Mouse (Mus musculus) kidney, postnatal 25 days (tissue): Measurements from ENCODE around the gene Fbxl16.
"Not testable (repeated sequence)": the region's sequence is repeated elsewhere in the genome, so short reads cannot be mapped to it uniquely, and the experiment has no call there.

ENCODE experiments used
- DNase-seq, 2 experiments: peaks; one replicate each; pipeline ENCODE4 v3.0.0; 2021; ENCODE audit warnings: mixed read lengths in 2 of 2

Gene Fbxl16

DNA sequence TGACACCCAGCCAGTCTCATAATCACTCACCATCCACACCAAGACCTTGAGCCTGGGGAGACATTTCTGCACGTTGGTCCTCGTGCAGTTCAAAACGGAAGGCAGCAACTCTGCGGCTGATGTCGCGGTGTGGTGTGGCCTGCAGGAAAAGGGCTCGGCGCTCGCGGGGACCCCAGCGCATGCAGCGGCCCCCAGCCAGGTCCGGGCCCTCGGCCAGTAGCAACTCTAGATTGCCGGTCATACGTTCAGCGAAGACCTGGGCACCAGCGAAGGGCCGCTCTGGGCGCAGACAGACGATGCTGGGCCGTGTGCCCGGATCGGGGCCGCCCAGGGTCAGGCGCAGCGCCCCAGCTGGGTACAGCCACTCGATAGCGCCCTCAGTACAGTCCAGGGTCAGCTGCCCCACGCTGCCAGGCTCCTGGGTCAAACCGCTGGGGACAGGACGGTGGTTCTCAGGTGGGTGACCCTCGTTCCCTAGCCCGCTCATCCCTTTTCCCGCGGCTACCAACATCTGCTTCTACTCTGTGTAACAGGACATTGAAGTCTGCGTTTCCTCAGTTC is 12.6 kb upstream of the Fbxl16 start:
- peak; percentile 35 to 76 for DNase-seq

DNA sequence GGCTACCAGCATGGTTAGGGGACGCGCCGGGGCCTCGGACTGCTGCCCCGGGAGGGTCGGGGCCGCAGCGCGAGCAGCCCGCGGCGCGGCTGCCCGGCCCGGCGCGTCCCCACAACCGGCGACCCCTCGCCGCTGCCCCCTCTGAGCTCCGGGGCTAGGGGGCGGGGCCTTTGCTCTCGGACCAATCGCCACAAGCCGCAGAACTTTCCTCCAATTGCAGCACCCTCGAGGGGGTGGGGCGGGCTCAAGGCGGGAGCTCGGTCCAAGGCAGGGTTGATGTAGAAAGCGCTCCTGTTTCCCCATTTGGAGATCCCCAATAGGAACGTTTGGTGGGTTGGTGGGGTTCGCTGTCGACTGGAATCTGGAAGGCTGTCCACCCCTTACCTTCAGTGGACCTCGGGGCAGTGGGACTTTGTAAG is 11.9 kb upstream of the Fbxl16 start, which contains the start of gene Metrn:
Gene Metrn, minus strand, starts transcription at position 186 of the 419 bp plus-strand sequence.
- DNase-seq, result peak; percentile 94 to 96

DNA sequence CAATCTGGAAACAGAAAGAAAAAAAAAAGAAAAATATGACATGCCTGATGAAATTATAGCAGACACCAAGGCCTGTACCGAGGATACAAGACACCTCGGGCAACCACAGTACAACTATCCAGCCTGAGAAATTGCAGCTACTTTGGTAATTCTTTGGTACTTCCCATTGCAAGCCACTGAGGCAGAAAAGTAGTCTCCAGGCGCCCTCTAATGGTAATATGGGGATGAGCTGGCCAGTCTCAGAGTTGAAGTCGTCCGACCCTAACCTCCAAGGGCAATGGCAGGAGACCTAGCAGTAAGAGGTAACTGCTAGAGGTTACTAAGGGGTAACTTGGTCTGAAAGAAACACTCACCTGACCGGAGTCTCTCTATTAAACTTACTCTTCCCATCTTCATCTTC is 7.9 kb upstream of the Fbxl16 start:
- peak; percentile 77 to 78 for DNase-seq

DNA sequence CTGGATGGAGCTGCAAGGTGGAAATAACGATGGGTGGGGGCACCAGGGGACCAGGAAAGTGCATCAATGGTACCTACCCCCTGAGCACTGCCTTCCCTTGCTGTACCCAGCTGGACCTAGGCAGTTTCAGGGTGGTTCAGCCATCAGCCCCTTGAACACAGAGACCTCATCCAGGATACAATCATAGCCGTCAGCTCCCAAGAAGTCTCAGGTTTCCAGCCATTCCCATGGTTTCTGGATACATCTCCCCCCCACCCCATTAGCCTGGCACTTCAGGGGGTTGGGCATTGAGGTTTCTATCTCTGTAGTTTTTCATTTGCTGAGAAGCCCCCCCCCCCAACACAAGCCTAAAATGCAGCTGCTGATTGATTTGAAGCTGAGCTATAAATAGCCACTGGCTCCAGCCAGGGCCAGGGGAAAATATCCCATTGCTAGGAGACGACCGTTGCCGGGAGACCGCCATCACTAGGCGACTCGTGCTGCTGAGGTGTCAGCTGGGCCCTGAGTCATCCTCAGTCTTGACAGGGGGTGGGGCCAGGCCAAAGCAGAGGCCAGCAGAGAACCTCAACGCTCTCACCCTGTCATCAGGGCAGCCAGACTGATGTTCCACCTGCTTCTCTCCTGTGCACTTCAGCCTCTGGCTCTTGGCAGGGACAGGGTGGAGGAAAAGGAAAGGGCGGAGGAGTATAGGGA is 5.9 kb upstream of the Fbxl16 start:
- no peak for DNase-seq

DNA sequence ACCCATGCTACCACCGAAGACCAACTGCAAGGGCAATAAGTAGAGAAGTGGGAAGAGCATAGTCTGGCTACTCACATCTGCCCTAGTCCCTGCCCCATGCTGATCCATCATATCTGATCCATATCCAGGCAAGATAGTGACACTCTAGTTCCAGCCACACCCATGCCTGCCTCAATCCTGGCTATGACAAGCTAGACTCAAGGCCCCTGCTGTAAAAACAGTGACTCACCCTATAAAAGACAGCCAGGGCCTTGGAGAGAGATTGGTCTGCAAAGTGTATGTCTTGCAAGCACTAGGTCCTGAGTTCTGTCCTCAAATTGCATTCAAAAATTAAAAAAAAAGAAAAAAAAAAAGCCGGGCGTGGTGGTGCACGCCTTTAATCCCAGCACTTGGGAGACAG is 2.4 kb upstream of the Fbxl16 start:
- no peak for DNase-seq

DNA sequence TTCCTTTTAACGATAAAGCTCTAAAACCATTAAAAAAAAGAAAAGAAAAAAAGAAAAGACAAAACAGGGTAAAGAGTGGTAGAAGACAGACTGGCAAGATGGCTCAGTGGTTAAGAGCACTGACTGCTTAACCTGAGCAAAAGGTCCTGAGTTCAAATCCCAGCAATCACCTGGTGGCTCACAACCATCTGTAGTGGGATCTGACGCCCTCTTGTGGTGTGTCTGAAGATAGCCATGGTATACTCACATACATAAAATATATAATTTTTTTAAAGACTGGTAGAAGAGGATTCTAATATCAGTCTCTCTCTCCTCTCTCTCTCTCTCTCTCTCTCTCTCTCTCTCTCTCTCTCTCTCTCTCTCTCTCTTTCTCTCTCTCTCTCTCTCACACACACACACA is 1.4 kb upstream of the Fbxl16 start:
- not testable (repeated sequence) for DNase-seq

DNA sequence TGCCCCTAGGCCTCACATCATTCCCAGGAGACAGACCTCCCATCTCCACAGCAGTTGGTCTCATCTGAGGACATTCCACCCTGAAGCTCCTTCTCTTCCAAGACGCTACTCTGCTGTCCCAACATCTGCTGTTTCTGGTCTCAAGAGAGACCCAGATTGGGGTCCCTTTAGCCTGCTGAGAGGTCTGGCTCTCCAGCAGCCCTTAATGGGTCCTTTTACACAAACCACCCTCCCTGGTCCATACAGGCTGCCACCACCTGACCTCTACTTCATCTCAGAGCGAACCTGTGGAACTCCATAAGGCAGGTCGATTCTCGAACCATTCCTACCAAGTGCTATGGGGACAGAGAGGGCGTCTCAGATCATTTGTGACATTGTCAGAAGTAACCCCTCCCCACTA is 857 bp upstream of the Fbxl16 start:
- DNase-seq, result no peak

DNA sequence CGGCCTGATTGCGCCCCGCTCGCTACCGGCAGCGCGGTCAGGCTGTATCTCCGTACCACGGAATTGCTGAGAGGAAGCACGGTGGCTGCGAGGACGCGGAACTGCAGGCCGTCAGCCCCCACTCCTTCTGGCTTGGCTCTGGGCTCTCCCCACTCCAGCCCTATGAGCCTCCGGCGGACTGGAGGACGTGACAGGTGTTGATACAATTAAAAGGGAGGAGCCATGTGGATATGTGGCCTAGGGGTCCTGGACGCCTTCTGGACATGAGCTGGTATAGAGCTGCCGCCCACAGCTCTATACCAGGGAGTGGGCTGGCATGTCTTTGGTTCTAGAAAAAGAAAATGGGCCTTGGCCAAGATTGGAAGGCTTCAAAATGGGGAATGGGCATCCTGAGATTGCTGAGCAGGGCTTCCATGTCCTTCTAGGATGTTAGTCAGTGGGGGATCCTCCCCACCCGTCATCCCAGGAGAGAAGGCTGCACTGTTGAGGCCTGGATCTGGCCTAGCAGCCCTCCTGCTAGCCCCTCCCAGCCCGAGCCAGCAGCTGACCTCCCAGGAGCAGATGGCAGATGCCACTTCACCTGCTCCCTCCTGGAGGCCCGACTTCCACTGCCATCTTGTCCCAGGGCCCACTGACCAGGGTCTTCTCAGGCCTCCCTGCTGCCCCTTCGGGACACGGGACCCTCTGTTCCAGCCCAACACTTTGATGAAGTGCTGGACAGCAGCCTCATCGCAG is 888 bp downstream of the Fbxl16 start:
- DNase-seq, result no peak

DNA sequence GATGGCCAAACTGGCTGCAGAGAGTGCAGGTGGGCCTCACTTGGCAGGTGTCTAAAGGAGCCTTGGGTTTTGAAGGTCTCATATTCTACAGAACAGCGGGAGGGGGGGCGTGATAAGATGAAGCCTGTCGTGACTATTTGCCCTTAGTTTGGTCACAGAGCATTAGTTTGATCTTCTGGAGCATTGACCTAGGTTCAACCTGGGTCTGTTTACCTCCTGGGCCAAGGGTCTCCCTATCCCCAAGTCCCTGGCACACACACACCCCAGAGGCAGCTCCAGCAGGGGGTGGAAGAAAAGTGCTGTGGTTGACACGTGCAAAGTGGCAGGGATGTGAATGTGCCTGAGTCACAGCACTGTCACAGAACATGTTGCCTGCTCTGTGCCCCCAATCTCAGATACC is 2.0 kb downstream of the Fbxl16 start:
- no peak for DNase-seq

DNA sequence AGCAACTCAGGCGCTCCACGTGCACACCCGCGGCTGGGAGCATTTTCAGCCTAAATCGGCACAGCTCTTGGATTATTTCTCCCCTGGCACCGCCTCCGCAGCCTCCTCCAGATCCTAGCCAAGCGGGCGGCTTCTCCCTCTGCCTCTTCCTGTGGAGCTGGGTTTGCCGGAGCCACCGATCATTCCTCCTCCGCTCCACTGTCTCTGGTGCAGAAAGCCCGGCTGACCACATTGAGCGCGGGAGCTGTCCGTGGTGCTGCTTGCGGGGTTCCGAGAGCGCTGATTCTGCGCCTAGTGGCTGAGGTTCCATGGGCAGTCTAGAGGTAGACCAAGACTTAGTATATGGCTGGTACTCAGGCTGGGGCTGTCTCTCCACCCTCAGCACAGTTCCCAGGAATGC is 4.6 kb downstream of the Fbxl16 start:
- peak; percentile 87 to 89 for DNase-seq

DNA sequence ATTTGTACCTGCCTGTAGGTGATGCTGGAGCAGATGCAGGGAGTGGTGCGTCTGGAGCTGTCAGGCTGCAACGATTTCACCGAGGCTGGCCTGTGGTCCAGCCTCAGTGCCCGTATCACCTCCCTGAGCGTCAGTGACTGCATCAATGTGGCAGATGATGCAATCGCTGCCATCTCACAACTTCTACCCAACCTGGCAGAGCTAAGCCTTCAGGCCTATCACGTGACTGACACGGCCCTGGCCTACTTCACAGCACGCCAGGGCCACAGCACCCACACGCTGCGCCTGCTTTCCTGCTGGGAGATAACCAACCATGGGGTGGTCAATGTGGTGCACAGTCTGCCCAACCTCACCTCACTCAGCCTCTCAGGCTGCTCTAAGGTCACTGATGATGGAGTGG is 8.8 kb downstream of the Fbxl16 start:
- peak in 1 of 2 experiments; percentile 26 for DNase-seq

DNA sequence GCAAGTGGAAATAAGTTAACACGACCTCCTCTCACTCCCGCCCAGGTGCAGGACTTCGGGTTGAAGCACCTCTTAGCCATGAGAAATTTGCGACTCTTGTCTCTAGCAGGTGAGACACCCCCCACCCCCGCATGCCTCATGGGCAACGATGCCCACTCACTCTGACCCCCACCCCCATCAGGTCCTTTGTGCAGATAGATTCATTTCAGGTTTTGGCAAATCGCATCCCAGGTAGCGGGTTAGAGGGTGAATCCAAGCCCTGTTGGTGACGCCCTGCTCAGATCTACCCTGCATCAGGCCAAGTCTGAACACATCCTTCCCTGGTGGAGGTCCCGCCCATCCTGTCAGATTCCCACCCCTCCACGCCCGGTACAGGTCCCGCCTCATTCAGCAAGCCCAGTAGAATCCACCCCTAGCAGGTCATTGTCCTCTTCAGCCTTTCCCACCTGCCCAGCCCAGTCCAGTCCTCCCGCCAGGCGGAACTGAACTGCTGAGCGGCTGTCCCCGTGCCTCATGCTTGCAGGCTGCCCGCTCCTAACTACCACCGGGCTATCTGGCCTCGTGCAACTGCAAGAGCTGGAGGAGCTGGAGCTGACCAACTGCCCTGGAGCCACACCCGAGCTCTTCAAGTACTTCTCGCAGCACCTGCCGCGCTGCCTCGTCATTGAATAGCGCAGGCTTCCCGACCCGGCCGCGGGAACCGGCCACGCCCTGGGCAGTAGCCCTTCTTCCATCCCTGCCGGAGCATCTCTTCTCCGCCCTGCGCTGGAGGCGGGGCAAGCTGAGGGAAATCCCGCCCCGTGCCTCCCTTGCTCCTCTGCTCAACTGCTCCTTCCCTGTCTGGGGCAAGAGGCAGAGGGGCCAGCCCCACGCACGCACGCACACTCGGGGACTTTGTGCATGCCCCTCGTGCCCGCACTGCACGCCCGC is 10.2 kb downstream of the Fbxl16 start:
- peak in 1 of 2 experiments; percentile 51 for DNase-seq

DNA sequence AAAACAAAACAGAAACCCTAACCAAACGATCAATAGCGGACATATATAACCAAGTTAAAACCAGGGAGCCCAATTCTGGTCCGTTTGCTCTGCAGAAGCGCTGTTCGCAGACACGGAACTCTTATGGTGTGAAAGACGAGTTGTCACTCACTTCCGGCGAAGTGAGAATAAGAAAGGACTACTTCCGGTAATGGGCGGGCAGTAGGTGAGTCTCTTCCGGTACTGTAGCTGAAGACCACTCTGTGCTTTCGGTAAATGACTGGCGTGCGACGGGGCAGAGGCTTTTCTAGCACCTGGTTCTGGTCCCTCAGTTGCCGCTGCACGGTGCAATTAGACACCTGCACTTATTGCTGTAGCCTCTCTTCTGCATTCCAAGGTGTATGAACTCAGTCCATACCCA is 14.6 kb downstream of the Fbxl16 start, which contains the start of gene Wdr24:
Gene Wdr24, plus strand, starts transcription at position 176 of the 400 bp plus-strand sequence.
- DNase-seq, result peak; percentile 77 to 83

DNA sequence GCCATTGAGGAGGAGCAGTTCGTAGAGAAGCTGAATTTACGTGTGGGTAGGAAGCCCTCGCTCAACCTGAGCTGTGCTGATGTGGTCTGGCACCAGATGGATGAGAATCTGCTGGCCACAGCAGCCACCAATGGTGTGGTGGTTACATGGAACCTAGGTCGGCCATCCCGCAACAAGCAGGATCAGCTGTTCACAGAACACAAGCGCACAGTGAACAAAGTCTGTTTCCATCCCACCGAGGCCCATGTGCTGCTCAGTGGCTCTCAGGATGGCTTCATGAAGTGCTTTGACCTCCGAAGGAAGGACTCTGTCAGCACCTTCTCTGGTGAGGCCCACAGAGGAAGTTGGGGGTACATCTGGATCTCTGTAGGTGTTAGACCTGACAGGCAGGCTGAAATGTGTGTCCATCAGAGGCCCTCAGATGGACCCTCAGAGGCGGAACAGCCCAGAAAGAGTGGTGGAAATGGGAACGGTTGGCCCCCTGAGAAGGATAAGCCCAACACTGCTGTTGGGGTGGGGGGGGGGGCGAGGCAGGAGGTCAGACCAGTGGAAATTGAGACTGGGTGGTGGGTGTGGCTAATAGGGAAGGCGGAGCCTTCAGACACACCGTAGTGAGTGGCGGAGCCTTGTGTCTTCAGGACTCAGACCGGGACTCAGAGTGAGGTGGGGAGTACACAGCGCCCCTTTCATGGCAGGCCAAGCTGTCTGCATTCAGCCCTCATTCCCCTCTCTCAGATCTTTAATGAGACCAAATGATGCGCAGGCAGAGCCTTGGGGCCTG is 15.7 kb downstream of the Fbxl16 start:
- peak in 1 of 2 experiments; percentile 37 for DNase-seq

DNA sequence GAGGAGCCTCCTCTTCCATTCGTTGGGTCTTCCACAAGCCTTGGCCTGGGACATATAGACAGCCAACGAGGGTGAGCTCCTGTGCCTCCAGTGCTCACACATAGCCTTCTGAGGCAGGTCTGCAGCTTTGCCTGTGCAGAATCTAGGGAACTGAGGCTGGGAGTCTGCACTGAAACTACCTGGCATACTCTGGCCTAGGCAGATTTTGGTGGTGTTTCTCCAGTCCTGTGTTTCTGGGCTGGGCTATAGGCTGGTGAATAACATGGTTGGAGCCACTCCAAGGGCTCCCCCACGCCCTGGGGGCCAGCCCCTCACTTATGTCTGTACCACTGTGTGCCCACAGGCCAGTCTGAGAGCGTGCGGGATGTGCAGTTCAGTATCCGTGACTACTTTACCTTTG is 16.4 kb downstream of the Fbxl16 start:
- DNase-seq, result no peak

DNA sequence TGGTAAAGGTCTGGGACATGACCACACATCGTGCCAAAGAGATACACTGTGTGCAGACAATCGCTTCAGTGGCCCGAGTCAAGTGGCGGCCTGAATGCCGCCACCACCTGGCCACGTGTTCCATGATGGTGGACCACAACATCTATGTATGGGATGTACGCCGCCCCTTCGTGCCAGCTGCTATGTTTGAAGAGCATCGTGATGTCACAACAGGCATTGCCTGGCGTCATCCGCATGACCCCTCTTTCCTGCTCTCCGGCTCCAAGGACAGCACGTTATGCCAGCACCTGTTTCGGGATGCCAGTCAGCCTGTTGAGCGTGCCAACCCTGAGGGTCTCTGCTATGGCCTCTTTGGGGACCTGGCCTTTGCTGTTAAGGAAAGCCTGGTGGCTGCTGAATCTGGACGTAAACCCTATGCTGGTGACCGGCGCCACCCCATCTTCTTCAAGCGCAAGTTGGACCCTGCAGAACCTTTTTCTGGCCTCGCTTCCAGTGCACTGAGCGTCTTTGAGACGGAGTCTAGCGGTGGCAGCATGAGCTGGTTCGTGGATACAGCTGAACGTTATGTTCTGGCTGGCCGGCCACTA is 17.2 kb downstream of the Fbxl16 start:
- peak in 1 of 2 experiments; percentile 44 for DNase-seq

DNA sequence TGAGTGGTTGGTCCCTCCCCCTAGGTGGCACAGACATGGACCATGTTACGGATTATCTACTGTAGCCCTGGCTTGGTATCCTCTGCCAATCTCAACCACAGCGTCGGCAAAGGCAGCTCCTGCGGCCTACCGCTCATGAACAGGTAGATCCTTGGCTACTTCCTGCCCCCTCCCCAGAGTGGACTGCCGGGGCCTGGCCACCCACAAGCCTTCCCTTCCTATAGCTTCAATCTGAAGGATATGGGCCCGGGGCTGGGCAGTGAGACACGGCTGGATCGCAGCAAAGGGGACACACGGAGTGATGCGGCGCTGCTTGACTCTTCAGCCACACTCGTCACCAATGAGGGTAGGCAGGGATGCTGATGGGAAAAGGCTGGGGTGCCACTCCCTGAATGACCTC is 18.1 kb downstream of the Fbxl16 start:
- peak in 1 of 2 experiments; percentile 40 for DNase-seq

DNA sequence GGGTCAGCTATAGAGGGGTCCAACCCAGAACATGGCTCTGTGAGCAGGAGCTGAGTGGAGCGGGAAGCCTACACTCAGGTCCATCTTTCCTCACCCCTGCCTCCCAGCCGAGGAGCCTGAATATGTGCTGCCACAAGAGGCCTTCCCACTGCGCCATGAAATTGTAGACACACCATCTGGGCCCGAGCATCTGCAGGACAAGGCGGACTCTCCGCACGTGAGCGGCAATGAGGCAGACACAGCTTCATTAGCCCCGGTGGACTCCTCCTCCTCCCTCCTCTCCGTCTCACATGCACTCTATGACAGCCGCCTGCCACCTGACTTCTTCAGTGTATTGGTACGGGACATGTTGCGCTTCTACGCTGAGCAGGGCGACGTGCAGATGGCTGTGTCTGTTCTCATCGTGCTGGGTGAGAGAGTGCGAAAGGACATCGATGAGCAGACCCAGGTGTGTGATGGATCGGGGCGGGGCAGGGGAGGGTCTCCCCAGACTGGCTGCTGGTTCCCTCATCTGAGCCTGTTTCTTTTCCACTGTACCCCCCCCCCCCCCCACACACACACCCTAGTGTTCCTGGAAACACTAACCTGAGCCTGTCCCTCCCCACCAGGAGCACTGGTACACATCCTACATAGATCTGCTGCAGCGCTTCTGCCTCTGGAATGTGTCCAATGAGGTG is 18.8 kb downstream of the Fbxl16 start:
- DNase-seq, result peak in 1 of 2 experiments; percentile 43

DNA sequence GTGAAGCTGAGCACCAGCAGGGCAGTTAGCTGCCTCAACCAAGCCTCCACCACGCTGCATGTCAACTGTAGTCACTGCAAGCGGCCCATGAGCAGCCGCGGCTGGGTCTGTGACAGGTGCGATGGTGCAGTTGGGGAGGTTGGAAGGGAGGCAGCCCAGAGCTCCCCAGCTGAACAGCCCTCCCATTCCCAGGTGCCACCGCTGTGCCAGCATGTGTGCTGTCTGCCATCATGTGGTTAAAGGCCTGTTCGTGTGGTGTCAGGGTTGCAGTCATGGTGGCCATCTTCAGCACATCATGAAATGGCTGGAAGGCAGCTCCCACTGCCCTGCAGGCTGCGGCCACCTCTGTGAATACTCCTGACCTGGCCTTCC is 19.3 kb downstream of the Fbxl16 start:
- DNase-seq, result peak in 1 of 2 experiments; percentile 53

DNA sequence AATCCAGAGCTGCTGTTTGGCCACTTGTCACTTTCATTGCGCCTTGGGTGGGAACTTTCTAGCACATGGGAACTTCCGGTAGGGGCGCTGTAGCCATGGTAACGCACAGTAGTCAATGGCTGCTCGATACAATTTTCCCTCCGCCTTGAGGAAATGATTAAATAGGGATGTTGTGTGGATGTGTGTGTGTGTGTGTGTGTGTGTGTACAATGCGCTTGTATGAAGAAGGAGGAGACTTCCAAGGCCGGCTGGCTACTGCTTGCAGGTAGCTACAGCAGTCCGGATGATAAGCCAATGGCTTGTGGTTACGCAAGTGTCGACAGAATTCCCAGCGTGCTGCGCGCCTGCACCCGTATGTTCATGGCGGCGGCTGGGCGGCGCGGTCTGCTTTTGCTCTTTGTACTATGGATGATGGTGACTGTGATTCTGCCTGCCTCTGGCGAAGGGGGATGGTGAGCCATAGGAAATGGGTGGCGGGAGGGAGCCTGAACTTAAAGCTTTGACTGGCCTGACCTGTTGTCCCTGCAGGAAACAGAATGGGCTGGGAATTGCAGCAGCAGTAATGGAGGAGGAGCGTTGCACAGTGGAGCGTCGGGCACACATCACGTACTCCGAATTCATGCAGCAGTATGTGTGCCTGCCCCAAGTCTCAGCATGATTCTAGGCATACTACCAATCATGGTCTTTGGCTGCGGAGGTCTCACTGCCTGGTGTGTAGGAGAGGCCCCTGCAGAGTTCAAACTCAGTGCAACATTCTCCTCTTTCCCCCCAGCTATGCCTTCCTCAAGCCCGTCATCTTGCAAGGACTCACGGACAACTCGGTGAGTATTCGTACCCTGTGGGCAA is 20.1 kb downstream of the Fbxl16 start, which contains the start of gene Jmjd8:
Gene Jmjd8, plus strand, starts transcription at position 156 of the 846 bp plus-strand sequence.
- DNase-seq, result peak; percentile 87 to 92
